Comparison of ENCODE assay signal across 23 mouse cellular contexts in the genomic region with DNA sequence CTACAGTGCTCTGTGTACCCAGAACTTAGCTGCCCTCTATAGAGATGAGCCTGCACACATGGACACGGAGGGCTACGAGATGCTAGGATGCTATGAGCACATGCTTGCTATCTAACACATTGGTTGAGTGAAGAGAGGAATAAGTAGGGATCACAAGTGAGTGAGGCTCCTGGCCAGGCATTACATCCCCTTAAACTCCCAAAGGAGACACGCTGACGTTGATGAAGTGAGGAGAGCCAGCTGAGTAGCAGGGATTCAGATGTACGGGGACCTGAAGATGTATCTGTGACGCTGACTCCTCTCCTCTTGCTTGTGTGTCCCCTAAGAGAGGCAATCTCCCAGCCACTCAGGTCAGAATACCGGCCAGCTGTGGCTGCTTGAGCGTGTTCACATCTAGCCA. TPM values are rescaled to one million over a fixed set of nuclear protein-coding genes. Genes with fewer than 3 reads are reported as not detected.
"Had no signal": no experiment of that assay in that cellular context is flagged by ENCODE, and none has a peak within 500 bp of the region (broad histone marks: within the 10 kb centered on the region; RNA-seq: fewer than 3 reads in every experiment).

No protein-coding gene starts in this region.

- H3K4me3 ChIP-seq: heart, adult 2 months; hindbrain, embryonic 13.5 days; hindbrain, embryonic 15.5 days; kidney, embryonic 15.5 days; limb, embryonic 13.5 days; limb, embryonic 15.5 days; liver, embryonic 12.5 days had no signal

- H3K4me1 ChIP-seq: liver, embryonic 12.5 days had no signal

- H3K27ac ChIP-seq: heart, adult 2 months; hindbrain, embryonic 13.5 days; hindbrain, embryonic 15.5 days; hindbrain, postnatal 0 days; kidney, embryonic 15.5 days; kidney, postnatal 0 days; limb, embryonic 13.5 days; limb, embryonic 15.5 days; liver, embryonic 12.5 days; liver, embryonic 14.5 days had no signal

- DNase-seq: forebrain, postnatal 0 days; gastrocnemius, postnatal 10 days; gastrocnemius, postnatal 36 days; kidney, adult 11 months; kidney, adult 2 months; kidney, adult 9 months; kidney, postnatal 14 days; kidney, postnatal 36 days; layer of hippocampus, adult 9-11 months; layer of hippocampus, postnatal 36 days; left cerebral cortex, postnatal 4 days had no signal

- H3K27me3 ChIP-seq: hindbrain, embryonic 13.5 days; hindbrain, embryonic 15.5 days; kidney, embryonic 15.5 days; limb, embryonic 13.5 days; limb, embryonic 15.5 days had no signal

- H3K9ac ChIP-seq: forebrain, postnatal 0 days; hindbrain, embryonic 13.5 days; hindbrain, embryonic 15.5 days; kidney, embryonic 15.5 days; limb, embryonic 13.5 days; limb, embryonic 15.5 days; liver, embryonic 12.5 days; liver, embryonic 14.5 days had no signal

- H3K36me3 ChIP-seq: hindbrain, embryonic 13.5 days; hindbrain, embryonic 15.5 days; kidney, embryonic 15.5 days; limb, embryonic 13.5 days; limb, embryonic 15.5 days; liver, embryonic 12.5 days had no signal

- H3K4me2 ChIP-seq: hindbrain, embryonic 13.5 days; hindbrain, embryonic 15.5 days; kidney, embryonic 15.5 days; limb, embryonic 13.5 days; limb, embryonic 15.5 days; liver, embryonic 12.5 days had no signal

- ATAC-seq: hindbrain, postnatal 0 days; intestine, embryonic 16.5 days; liver, embryonic 12.5 days had no signal

- H3K9me3 ChIP-seq: hindbrain, embryonic 13.5 days; hindbrain, embryonic 15.5 days; kidney, embryonic 15.5 days; limb, embryonic 13.5 days; limb, embryonic 15.5 days; liver, embryonic 12.5 days had no signal

RNA-seq across cellular contexts. Expression of gene Amotl1, which starts 3.0 kb away (rescaled TPM):
- total RNA-seq: hematopoietic stem cell, adult 5-6 weeks had no signal
